Mouse (Mus musculus) kidney, adult 2 months (tissue): ENCODE measurements around the gene Rad21l.

Experiments
- CTCF ChIP-seq: fragments of 200-500 bp; conservative IDR thresholded peaks from 2 replicates; pipeline ENCODE4 v1.5.1; 2011; ENCODE audit warnings: low read depth, mild to moderate bottlenecking, control low read depth, low read length, moderate library complexity, mixed read lengths; ENCODE audit not compliant: insufficient read depth, insufficient read length
- POLR2A ChIP-seq: fragments of 200-500 bp; IDR thresholded peaks from one replicate; pipeline ENCODE4 v1.6.1; 2011; ENCODE audit warnings: low read depth, low read length, control low read depth

DNA sequence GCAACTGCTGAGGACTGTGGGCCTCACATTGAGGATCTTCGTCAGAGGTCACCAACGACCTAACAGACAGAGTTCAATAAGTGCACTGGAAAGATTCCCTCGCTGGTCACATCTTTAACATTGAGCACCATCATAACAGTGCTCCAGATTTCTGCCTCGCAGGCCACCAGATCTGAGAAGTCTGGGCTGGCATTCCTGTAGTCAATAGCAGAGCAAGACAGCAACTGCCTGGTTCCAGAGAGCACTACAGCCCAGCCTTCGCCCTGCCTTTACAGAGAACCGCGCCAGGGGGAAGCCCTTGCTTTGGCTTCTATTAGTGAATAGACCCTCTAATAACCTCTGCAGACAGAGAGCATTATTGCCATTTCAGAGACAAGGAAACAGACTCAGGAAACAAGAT is 42.0 kb downstream of the Rad21l start:
- no peak for TF ChIP-seq POLR2A
- no peak for TF ChIP-seq CTCF
